Comparison of ENCODE assay signal across 8 mouse cellular contexts in the genomic region with DNA sequence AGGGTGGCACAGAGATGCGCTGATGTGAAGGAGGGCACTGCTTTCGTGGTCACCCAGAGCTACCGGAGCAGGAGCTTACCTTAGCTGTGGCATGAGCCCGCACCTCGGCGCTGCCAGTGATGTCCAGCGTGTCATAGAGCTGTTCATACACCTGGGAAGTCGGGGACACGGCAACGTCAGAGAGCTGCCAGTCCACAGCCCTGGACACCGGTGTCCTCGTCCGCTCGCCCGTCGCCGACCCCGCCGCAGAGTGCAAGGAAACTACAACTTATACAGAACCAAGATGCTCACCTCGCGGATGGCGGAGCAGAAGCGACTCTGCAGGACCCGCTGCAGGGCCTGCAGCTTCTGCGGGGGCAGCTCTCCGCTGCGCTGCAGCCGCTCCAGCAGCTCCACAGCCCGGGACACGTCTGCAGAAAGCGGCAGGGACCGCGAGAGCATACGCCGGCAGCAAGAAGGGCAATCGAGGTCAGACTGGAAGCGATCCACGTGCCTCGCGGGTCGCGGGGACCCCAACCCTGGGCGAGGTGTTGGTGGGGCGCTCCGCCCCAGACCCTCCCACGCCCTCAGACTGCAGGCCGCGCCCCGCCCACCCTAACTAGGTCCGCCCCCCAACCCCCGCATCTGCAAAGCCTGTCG. TPM values are rescaled to one million over a fixed set of nuclear protein-coding genes. Genes with fewer than 3 reads are reported as not detected.
DNase-seq lines count a peak whose midpoint lies in the region; ATAC-seq lines count a peak whose summit lies in the region.

No protein-coding gene starts in this region.

- H3K4me1 ChIP-seq in lung, embryonic 16.5 days (replicated peaks; ENCODE audit: control insufficient read depth, insufficient read depth, low read length) = peaks cover 25% of the 10 kb centered on the region
- H3K4me1 ChIP-seq in hindbrain, embryonic 13.5 days (replicated peaks) = peaks cover 41% of the 10 kb centered on the region
- peaks cover 25% of the 10 kb centered on the region for H3K4me1 ChIP-seq in midbrain, embryonic 16.5 days (ENCODE audit: control insufficient read depth, insufficient read depth, low read length)

- DNase-seq in cerebellum, adult 11-12 months = peak; percentile 59
- no peak for DNase-seq in cerebellum, adult 11 months
- DNase-seq in lung, postnatal 14 days = no peak
- DNase-seq in spleen, postnatal 4 days (ENCODE audit: low spot score in 2 of 2) = no peak

- H3K4me3 ChIP-seq in lung, embryonic 16.5 days (ENCODE audit: low read length) = peak overlapping the region; percentile 60
- H3K4me3 ChIP-seq in hindbrain, embryonic 13.5 days = peak overlapping the region; percentile 50
- H3K4me3 ChIP-seq in midbrain, embryonic 16.5 days (ENCODE audit: low read depth, low read length) = peak overlapping the region; percentile 58

- H3K27me3 ChIP-seq in lung, embryonic 16.5 days (ENCODE audit: control insufficient read depth, insufficient read depth, low read depth, low read length) = peaks cover 29% of the 10 kb centered on the region
- peaks cover 24% of the 10 kb centered on the region for H3K27me3 ChIP-seq in hindbrain, embryonic 13.5 days
- peaks cover 3% of the 10 kb centered on the region; the same call in 1 of the 2 replicates for H3K27me3 ChIP-seq in midbrain, embryonic 16.5 days (ENCODE audit: control insufficient read depth, insufficient read depth, low read depth, low read length)

- peak overlapping the region; percentile 97 for H3K4me2 ChIP-seq in lung, embryonic 16.5 days (ENCODE audit: low read depth, low read length)
- H3K4me2 ChIP-seq in hindbrain, embryonic 13.5 days = peak overlapping the region; percentile 90
- peak overlapping the region; percentile 94 for H3K4me2 ChIP-seq in midbrain, embryonic 16.5 days (ENCODE audit: low read length)

- H3K27ac ChIP-seq in lung, embryonic 16.5 days (ENCODE audit: low read length) = no peak overlapping the region
- H3K27ac ChIP-seq in hindbrain, embryonic 13.5 days = no peak overlapping the region
- peak overlapping the region; percentile 53 for H3K27ac ChIP-seq in midbrain, embryonic 16.5 days (ENCODE audit: low read length)

- 6% methylated on average over 51 of the region's 52 CpGs for WGBS in lung, embryonic 16.5 days
- 10% methylated on average over 51 of the region's 52 CpGs for WGBS in hindbrain, embryonic 13.5 days
- WGBS in midbrain, embryonic 16.5 days = 10% methylated on average over 51 of the region's 52 CpGs

- H3K9me3 ChIP-seq in lung, embryonic 16.5 days (ENCODE audit: control insufficient read depth, low read length) = no peaks in the 10 kb centered on the region
- H3K9me3 ChIP-seq in hindbrain, embryonic 13.5 days = no peaks in the 10 kb centered on the region
- no peaks in the 10 kb centered on the region for H3K9me3 ChIP-seq in midbrain, embryonic 16.5 days (replicated peaks; ENCODE audit: control insufficient read depth, low read length, poor library complexity, severe bottlenecking)

- peak overlapping the region; percentile 59 for H3K9ac ChIP-seq in lung, embryonic 16.5 days (ENCODE audit: low read length)
- H3K9ac ChIP-seq in hindbrain, embryonic 13.5 days = peak overlapping the region; percentile 74
- H3K9ac ChIP-seq in midbrain, embryonic 16.5 days (ENCODE audit: low read depth, low read length) = peak overlapping the region; percentile 74

- peaks cover 13% of the 10 kb centered on the region for H3K36me3 ChIP-seq in lung, embryonic 16.5 days (ENCODE audit: control insufficient read depth, insufficient read depth, low read length)
- peaks cover 27% of the 10 kb centered on the region for H3K36me3 ChIP-seq in hindbrain, embryonic 13.5 days
- H3K36me3 ChIP-seq in midbrain, embryonic 16.5 days (ENCODE audit: control insufficient read depth, insufficient read depth, low read length) = 0 out of 2 replicates have a peak, but pooled peaks cover 5% of the 10 kb centered on the region

- no peak; the same call in 1 of the 2 replicates for ATAC-seq in lung, embryonic 16.5 days (ENCODE audit: low read depth)
- ATAC-seq in hindbrain, embryonic 13.5 days (ENCODE audit: low FRiP score) = peak; percentile 12; the same call in 1 of the 2 replicates
- no peak for ATAC-seq in midbrain, embryonic 16.5 days
- ATAC-seq in inflammation-experienced regulatory T-cells, adult 6 months = no peak

RNA-seq across cellular contexts. Expression of a gene that starts 0.4 kb away (rescaled TPM):
- 0.53 TPM in 2 replicates for polyA plus RNA-seq in lung, embryonic 16.5 days (2015; fragmentation: Nextera tagmentation; extraction: Ambion mirVana)
- 12.5 and 13.4 TPM in 2 replicates for polyA plus RNA-seq in hindbrain, embryonic 13.5 days (2015; fragmentation: Nextera tagmentation; extraction: Ambion mirVana)
- 27.0 and 39.9 TPM in 2 replicates for polyA plus RNA-seq in midbrain, embryonic 16.5 days (2015; fragmentation: Nextera tagmentation; extraction: Ambion mirVana)
- polyA plus RNA-seq in inflammation-experienced regulatory T-cells, adult 6 months (2017; shearing (Covaris generic)) = not detected

RNA-seq across cellular contexts. Expression of a gene that starts 3.1 kb away (rescaled TPM):
- polyA plus RNA-seq in lung, embryonic 16.5 days (2015; fragmentation: Nextera tagmentation; extraction: Ambion mirVana) = 2.2 and 2.5 TPM in 2 replicates
- polyA plus RNA-seq in hindbrain, embryonic 13.5 days (2015; fragmentation: Nextera tagmentation; extraction: Ambion mirVana) = 19.9 and 20.7 TPM in 2 replicates
- polyA plus RNA-seq in midbrain, embryonic 16.5 days (2015; fragmentation: Nextera tagmentation; extraction: Ambion mirVana) = 28.5 and 29.2 TPM in 2 replicates
- polyA plus RNA-seq in inflammation-experienced regulatory T-cells, adult 6 months (2017; shearing (Covaris generic)) = under 1 TPM in 2 of 3 experiments, not detected in 1; 0.19 to 0.60 TPM

RNA-seq across cellular contexts. Expression of a gene that starts 25.6 kb away (rescaled TPM):
- polyA plus RNA-seq in lung, embryonic 16.5 days (2015; fragmentation: Nextera tagmentation; extraction: Ambion mirVana) = 181 and 191 TPM in 2 replicates
- 205 and 215 TPM in 2 replicates for polyA plus RNA-seq in hindbrain, embryonic 13.5 days (2015; fragmentation: Nextera tagmentation; extraction: Ambion mirVana)
- 157 and 186 TPM in 2 replicates for polyA plus RNA-seq in midbrain, embryonic 16.5 days (2015; fragmentation: Nextera tagmentation; extraction: Ambion mirVana)
- 100 to 1,000 TPM in 1 of 3 experiments, 10 to 100 TPM in 2; 72.4 to 131 (median 77.7) TPM for polyA plus RNA-seq in inflammation-experienced regulatory T-cells, adult 6 months (2017; shearing (Covaris generic))

RNA-seq across cellular contexts. Expression of a gene that starts 34.9 kb away (rescaled TPM):
- polyA plus RNA-seq in lung, embryonic 16.5 days (2015; fragmentation: Nextera tagmentation; extraction: Ambion mirVana) = 1.8 and 2.0 TPM in 2 replicates
- 0.31 TPM in 2 replicates for polyA plus RNA-seq in hindbrain, embryonic 13.5 days (2015; fragmentation: Nextera tagmentation; extraction: Ambion mirVana)
- 0.39 and 0.40 TPM in 2 replicates for polyA plus RNA-seq in midbrain, embryonic 16.5 days (2015; fragmentation: Nextera tagmentation; extraction: Ambion mirVana)
- polyA plus RNA-seq in inflammation-experienced regulatory T-cells, adult 6 months (2017; shearing (Covaris generic)) = not detected

RNA-seq across cellular contexts. Expression of a gene that starts 35.5 kb away (rescaled TPM):
- not detected in 2 replicates for polyA plus RNA-seq in lung, embryonic 16.5 days (2015; fragmentation: Nextera tagmentation; extraction: Ambion mirVana)
- polyA plus RNA-seq in hindbrain, embryonic 13.5 days (2015; fragmentation: Nextera tagmentation; extraction: Ambion mirVana) = not detected in 2 replicates
- polyA plus RNA-seq in midbrain, embryonic 16.5 days (2015; fragmentation: Nextera tagmentation; extraction: Ambion mirVana) = not detected in 2 replicates
- polyA plus RNA-seq in inflammation-experienced regulatory T-cells, adult 6 months (2017; shearing (Covaris generic)) = not detected
